ENCODE assay signal across 7 mouse cellular contexts in the genomic region with DNA sequence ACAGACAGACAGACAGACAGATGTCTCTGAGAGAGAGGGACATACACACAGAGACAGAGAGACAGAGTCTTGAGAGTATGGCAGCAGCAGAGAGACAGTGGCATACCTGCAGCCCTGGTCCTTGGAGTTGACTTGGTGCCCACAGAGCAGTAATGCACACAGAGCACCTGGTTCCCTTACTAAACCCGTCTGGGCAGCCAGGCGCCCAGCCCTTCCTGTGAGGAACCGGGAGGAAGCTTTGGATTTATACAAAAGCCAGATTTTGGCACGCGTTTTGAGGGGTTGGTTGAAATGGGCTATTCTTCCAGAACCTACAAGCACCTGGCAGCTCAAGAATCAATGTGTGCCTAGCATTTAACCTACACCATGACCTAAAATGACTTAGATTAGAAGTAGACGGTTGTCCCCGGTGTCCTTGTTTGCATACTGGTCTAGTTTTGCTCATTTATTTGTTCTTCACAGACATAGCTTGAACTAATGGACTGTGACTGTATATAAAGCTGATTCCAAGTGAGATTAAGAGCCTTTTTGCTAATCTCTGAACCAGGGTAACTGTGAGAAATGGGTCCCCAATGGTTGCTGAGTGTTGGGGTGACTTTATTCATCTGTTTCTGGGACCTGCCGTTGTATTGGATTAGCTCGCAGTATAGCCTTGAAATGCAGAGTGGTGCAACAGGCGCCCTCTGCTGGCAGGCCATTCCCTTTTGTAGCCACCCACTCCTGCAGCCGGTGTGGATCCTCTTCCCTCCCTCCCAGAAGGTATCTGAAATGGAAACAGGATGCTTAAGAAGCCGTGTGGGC.
A peak's percentile ranks its signal among the peaks of the same experiment; 100 is the strongest.
DNase-seq lines count a peak whose midpoint lies in the region; ATAC-seq lines count a peak whose summit lies in the region.

No protein-coding gene starts in this region.

- peak overlapping the region; percentile 36; the same call in 1 of the 2 replicates for H3K27ac ChIP-seq in intestine, embryonic 15.5 days
- no peak overlapping the region for H3K27ac ChIP-seq in midbrain, embryonic 13.5 days

- peaks cover 20% of the 10 kb centered on the region for H3K4me1 ChIP-seq in intestine, embryonic 15.5 days (replicated peaks)
- peaks cover 20% of the 10 kb centered on the region for H3K4me1 ChIP-seq in midbrain, embryonic 13.5 days (replicated peaks)

- DNase-seq in adrenal gland, adult 2 months: peak; percentile 87
- peak; percentile 86 for DNase-seq in embryo, embryonic 10 days (ENCODE audit: low spot score)
- DNase-seq in gastrocnemius, postnatal 36 days: peak; percentile 71 to 73
- DNase-seq in left cerebral cortex, postnatal 14 days (ENCODE audit: low spot score in 2 of 2): peak; percentile 93 to 95
- peak; percentile 62 for DNase-seq in spleen, adult 12 weeks (ENCODE audit: low spot score)

- H3K9me3 ChIP-seq in intestine, embryonic 15.5 days: no peaks in the 10 kb centered on the region
- H3K9me3 ChIP-seq in midbrain, embryonic 13.5 days: no peaks in the 10 kb centered on the region

- 28% methylated on average over 12 of the region's 12 CpGs for WGBS in intestine, embryonic 15.5 days
- 37% methylated on average over 12 of the region's 12 CpGs for WGBS in midbrain, embryonic 13.5 days

- intact Hi-C loops in gastrocnemius, postnatal 36 days (cut with DNase I): loop anchor here (1.0 to 5.0 kb wide), 2 partner anchors 214 to 230 kb away; no protein-coding TSS in a partner anchor
- intact Hi-C loops in left cerebral cortex, postnatal 14 days (cut with DNase I): loop anchor here (5.0 to 10.0 kb wide), 3 partner anchors 160 to 558 kb away; no protein-coding TSS in a partner anchor

- H3K4me3 ChIP-seq in intestine, embryonic 15.5 days (replicated peaks): no peak overlapping the region
- H3K4me3 ChIP-seq in midbrain, embryonic 13.5 days (replicated peaks): no peak overlapping the region

- no peaks in the 10 kb centered on the region for H3K27me3 ChIP-seq in intestine, embryonic 15.5 days (replicated peaks)
- H3K27me3 ChIP-seq in midbrain, embryonic 13.5 days: peaks cover 3% of the 10 kb centered on the region; the same call in 1 of the 2 replicates

- H3K9ac ChIP-seq in intestine, embryonic 15.5 days: no peak overlapping the region
- H3K9ac ChIP-seq in midbrain, embryonic 13.5 days (replicated peaks): no peak overlapping the region

- no peaks in the 10 kb centered on the region for H3K36me3 ChIP-seq in intestine, embryonic 15.5 days
- H3K36me3 ChIP-seq in midbrain, embryonic 13.5 days: no peaks in the 10 kb centered on the region

- H3K4me2 ChIP-seq in intestine, embryonic 15.5 days (replicated peaks): no peak overlapping the region
- no peak overlapping the region for H3K4me2 ChIP-seq in midbrain, embryonic 13.5 days (replicated peaks)

- peak; percentile 32; the same call in 1 of the 2 replicates for ATAC-seq in intestine, embryonic 15.5 days
- ATAC-seq in midbrain, embryonic 13.5 days: peak; percentile 73
